9 mouse cellular contexts compared by ENCODE assay signal in the genomic region with DNA sequence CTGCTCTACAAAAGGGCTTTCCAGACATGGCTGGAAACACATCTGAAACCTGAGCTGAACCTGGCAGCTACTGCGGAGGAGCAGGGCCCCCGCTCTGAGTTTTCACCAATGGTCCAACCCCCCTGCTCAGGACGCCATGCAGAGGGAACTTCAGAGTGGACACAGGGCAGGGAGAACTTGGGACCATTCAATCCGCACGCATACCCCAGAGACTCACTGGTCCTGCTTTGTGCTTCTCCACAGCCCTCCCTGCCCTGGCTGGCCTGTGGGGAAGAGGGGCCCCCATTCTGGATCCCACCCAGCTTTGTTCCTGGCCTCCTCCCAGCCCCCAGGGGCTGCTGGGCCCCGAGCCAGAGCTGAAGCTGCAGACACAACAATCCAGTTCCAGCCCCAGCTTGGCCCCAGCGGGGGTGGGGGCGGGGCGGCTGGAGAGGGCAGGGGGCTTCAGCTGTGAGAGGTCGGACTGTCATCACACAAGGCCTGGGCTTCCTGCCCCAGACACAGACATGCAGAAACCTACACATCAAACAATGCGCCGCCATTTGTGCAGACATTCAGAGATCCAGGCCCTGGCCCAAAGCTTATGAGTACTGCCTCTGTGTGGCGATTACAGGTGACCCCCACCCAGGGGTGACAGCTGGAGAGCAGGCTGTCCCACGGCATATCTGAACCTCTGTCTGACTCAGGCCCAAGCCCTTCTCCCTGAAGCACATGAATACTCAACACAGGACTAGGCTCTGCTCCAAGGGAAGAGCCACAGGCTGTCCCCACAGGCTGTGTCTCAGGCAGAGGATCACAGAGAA. TPM values are rescaled to one million over a fixed set of nuclear protein-coding genes. Genes with fewer than 3 reads are reported as not detected.
DNase-seq lines count a peak whose midpoint lies in the region; ATAC-seq lines count a peak whose summit lies in the region.
"Had no signal": no experiment of that assay in that cellular context is flagged by ENCODE, and none has a peak within 500 bp of the region (broad histone marks: within the 10 kb centered on the region; RNA-seq: fewer than 3 reads in every experiment).

No protein-coding gene starts in this region.

- peak; percentile 75 for DNase-seq in kidney, postnatal 14 days
- DNase-seq in kidney, adult 18-20 months, result no peak
- peak; percentile 83 for DNase-seq in embryonic facial prominence, embryonic 10.5 days (ENCODE audit: low spot score)
- DNase-seq in liver, embryonic 11.5 days (ENCODE audit: low spot score), result peak; percentile 56
- DNase-seq in ovary, postnatal 14 days (ENCODE audit: low spot score), result peak; percentile 80
- DNase-seq in spleen, postnatal 4 days (ENCODE audit: low spot score in 2 of 2), result no peak
- DNase-seq in layer of hippocampus, adult 18-20 months (ENCODE audit: low spot score in 2 of 2), result no peak

- no peaks in the 10 kb centered on the region for H3K27me3 ChIP-seq in embryonic facial prominence, embryonic 10.5 days (replicated peaks; ENCODE audit: low read depth, poor library complexity, severe bottlenecking)
- H3K27me3 ChIP-seq in heart, embryonic 15.5 days, result no peaks in the 10 kb centered on the region
- no peaks in the 10 kb centered on the region for H3K27me3 ChIP-seq in liver, embryonic 11.5 days (replicated peaks; ENCODE audit: control insufficient read depth, insufficient read depth, low read length)

- peak; percentile 84 for ATAC-seq in heart, embryonic 15.5 days (replicated peaks; ENCODE audit: insufficient number of reproducible peaks, insufficient read depth, low FRiP score, low read depth)
- peak; percentile 26; the same call in 1 of the 2 replicates for ATAC-seq in liver, embryonic 11.5 days (replicated peaks; ENCODE audit: low FRiP score)

- peak overlapping the region; percentile 88 for H3K27ac ChIP-seq in embryonic facial prominence, embryonic 10.5 days (replicated peaks)
- H3K27ac ChIP-seq in heart, embryonic 15.5 days, result peak overlapping the region; percentile 95
- H3K27ac ChIP-seq in liver, embryonic 11.5 days (ENCODE audit: low read depth, low read length), result peak overlapping the region; percentile 74; the same call in 1 of the 2 replicates

- H3K4me3 ChIP-seq in embryonic facial prominence, embryonic 10.5 days, result peak overlapping the region; percentile 38
- no peak overlapping the region for H3K4me3 ChIP-seq in heart, embryonic 15.5 days
- no peak overlapping the region for H3K4me3 ChIP-seq in liver, embryonic 11.5 days (ENCODE audit: low read depth, low read length)

- peak overlapping the region; percentile 47 for H3K4me2 ChIP-seq in heart, embryonic 15.5 days
- H3K4me2 ChIP-seq in liver, embryonic 11.5 days, result no peak overlapping the region

- H3K36me3 ChIP-seq in embryonic facial prominence, embryonic 10.5 days (replicated peaks), result peaks cover 88% of the 10 kb centered on the region
- H3K36me3 ChIP-seq in heart, embryonic 15.5 days, result peaks cover 2% of the 10 kb centered on the region; the same call in 1 of the 2 replicates
- peaks cover 4% of the 10 kb centered on the region; the same call in 1 of the 2 replicates for H3K36me3 ChIP-seq in liver, embryonic 11.5 days (ENCODE audit: control insufficient read depth, insufficient read depth, low read length)
- H3K36me3 ChIP-seq: G1E had no signal

- WGBS in embryonic facial prominence, embryonic 10.5 days, result 24% methylated on average over 14 of the region's 14 CpGs
- WGBS in heart, embryonic 15.5 days, result 16% methylated on average over 14 of the region's 14 CpGs
- WGBS in liver, embryonic 11.5 days, result 64% methylated on average over 14 of the region's 14 CpGs

- no peaks in the 10 kb centered on the region for H3K9me3 ChIP-seq in embryonic facial prominence, embryonic 10.5 days
- H3K9me3 ChIP-seq in heart, embryonic 15.5 days (replicated peaks), result no peaks in the 10 kb centered on the region
- H3K9me3 ChIP-seq in liver, embryonic 11.5 days (ENCODE audit: control insufficient read depth, low read length), result no peaks in the 10 kb centered on the region
- H3K9me3 ChIP-seq: G1E had no signal

- peaks cover 58% of the 10 kb centered on the region for H3K4me1 ChIP-seq in embryonic facial prominence, embryonic 10.5 days
- H3K4me1 ChIP-seq in heart, embryonic 15.5 days (replicated peaks), result peaks cover 63% of the 10 kb centered on the region
- H3K4me1 ChIP-seq in liver, embryonic 11.5 days (replicated peaks; ENCODE audit: control insufficient read depth, insufficient read depth, low read length), result peaks cover 6% of the 10 kb centered on the region

- peak overlapping the region; percentile 37; the same call in 1 of the 2 replicates for H3K9ac ChIP-seq in heart, embryonic 15.5 days
- H3K9ac ChIP-seq in liver, embryonic 11.5 days (ENCODE audit: low read depth, low read length), result no peak overlapping the region

RNA-seq across cellular contexts. Expression of a gene that starts 10.8 kb away (rescaled TPM):
- polyA plus RNA-seq in embryonic facial prominence, embryonic 10.5 days (2016; fragmentation: Nextera tagmentation; extraction: Ambion mirVana), result 399 and 480 TPM in 2 replicates
- 237 and 341 TPM in 2 replicates for polyA plus RNA-seq in heart, embryonic 15.5 days (2015; fragmentation: Nextera tagmentation; extraction: Ambion mirVana)
- polyA plus RNA-seq in liver, embryonic 11.5 days (2014; fragmentation: Nextera tagmentation; extraction: Ambion mirVana), result 107 and 128 TPM in 2 replicates
- 1 to 10 TPM; 3.4 to 4.5 TPM for total RNA-seq in layer of hippocampus, adult 18-20 months (2021)
- total RNA-seq: G1E had no signal
- polyA plus RNA-seq: G1E had no signal

RNA-seq across cellular contexts. Expression of a gene that starts 34.3 kb away (rescaled TPM):
- polyA plus RNA-seq in embryonic facial prominence, embryonic 10.5 days (2016; fragmentation: Nextera tagmentation; extraction: Ambion mirVana), result 42.4 and 43.2 TPM in 2 replicates
- 23.4 and 38.8 TPM in 2 replicates for polyA plus RNA-seq in heart, embryonic 15.5 days (2015; fragmentation: Nextera tagmentation; extraction: Ambion mirVana)
- 41.7 and 42.7 TPM in 2 replicates for polyA plus RNA-seq in liver, embryonic 11.5 days (2014; fragmentation: Nextera tagmentation; extraction: Ambion mirVana)
- 100 to 1,000 TPM; 151 to 157 TPM for total RNA-seq in layer of hippocampus, adult 18-20 months (2021)

RNA-seq across cellular contexts. Expression of a gene that starts 39.3 kb away (rescaled TPM):
- 11.0 and 11.3 TPM in 2 replicates for polyA plus RNA-seq in embryonic facial prominence, embryonic 10.5 days (2016; fragmentation: Nextera tagmentation; extraction: Ambion mirVana)
- polyA plus RNA-seq in heart, embryonic 15.5 days (2015; fragmentation: Nextera tagmentation; extraction: Ambion mirVana), result 3.4 and 4.7 TPM in 2 replicates
- 5.0 and 6.0 TPM in 2 replicates for polyA plus RNA-seq in liver, embryonic 11.5 days (2014; fragmentation: Nextera tagmentation; extraction: Ambion mirVana)
- total RNA-seq in layer of hippocampus, adult 18-20 months (2021), result 10 to 100 TPM; 54.5 to 67.0 TPM

RNA-seq across cellular contexts. Expression of a gene that starts 57.1 kb away (rescaled TPM):
- 65.6 and 69.4 TPM in 2 replicates for polyA plus RNA-seq in embryonic facial prominence, embryonic 10.5 days (2016; fragmentation: Nextera tagmentation; extraction: Ambion mirVana)
- 38.6 and 52.4 TPM in 2 replicates for polyA plus RNA-seq in heart, embryonic 15.5 days (2015; fragmentation: Nextera tagmentation; extraction: Ambion mirVana)
- polyA plus RNA-seq in liver, embryonic 11.5 days (2014; fragmentation: Nextera tagmentation; extraction: Ambion mirVana), result 178 and 180 TPM in 2 replicates
- total RNA-seq in layer of hippocampus, adult 18-20 months (2021), result 10 to 100 TPM; 36.6 to 42.8 TPM

Comparison
In these comparisons a context has a peak if more than half of its experiments do, and no peak if none do; other contexts are left out.
1. DNase-seq: peak in kidney, postnatal 14 days (single experiment), embryonic facial prominence, embryonic 10.5 days (single experiment), liver, embryonic 11.5 days (single experiment) and ovary, postnatal 14 days (single experiment); none in kidney, adult 18-20 months (single experiment), spleen, postnatal 4 days (0 of 2) and layer of hippocampus, adult 18-20 months (0 of 2).
2. Peak in every context shown above with its lines, with median percentiles within 50 percentile points of each other: H3K27ac ChIP-seq.